Mouse (Mus musculus) cerebellum, adult 8-10 months (tissue): ENCODE data around the gene Clec2l.

Experiments used
- DNase-seq: peaks from one replicate; pipeline ENCODE4 v3.0.0; 2022

Clec2l gene

GRCm38 (mm10) chr6:38671270-38671669 lies 8.4 kb downstream of the Clec2l start:
- DNase-seq = no peak

GRCm38 (mm10) chr6:38672011-38672410 lies 9.1 kb downstream of the Clec2l start:
- DNase-seq = no peak

- no peak for DNase-seq
These were observed 13.3 kb downstream of the Clec2l start for GRCm38 (mm10) chr6:38676217-38676616.

- no peak for DNase-seq
These were observed 13.9 kb downstream of the Clec2l start for GRCm38 (mm10) chr6:38676723-38677122.

- DNase-seq = no peak
These were observed 14.8 kb downstream of the Clec2l start for GRCm38 (mm10) chr6:38677629-38678028.

GRCm38 (mm10) chr6:38682532-38682931 lies 19.7 kb downstream of the Clec2l start:
- no peak for DNase-seq

GRCm38 (mm10) chr6:38687216-38687615 lies 24.3 kb downstream of the Clec2l start:
- peak; percentile 50 for DNase-seq

- DNase-seq = no peak
These were observed 26.0 kb downstream of the Clec2l start for GRCm38 (mm10) chr6:38688841-38689240.

- DNase-seq = no peak
These were observed 27.7 kb downstream of the Clec2l start for GRCm38 (mm10) chr6:38690615-38691014.

- no peak for DNase-seq
These were observed 28.2 kb downstream of the Clec2l start for GRCm38 (mm10) chr6:38691052-38691451.

GRCm38 (mm10) chr6:38692556-38692955 lies 29.7 kb downstream of the Clec2l start:
- no peak for DNase-seq

GRCm38 (mm10) chr6:38695380-38696054 lies 32.6 kb downstream of the Clec2l start:
- DNase-seq = peak; percentile 81

- no peak for DNase-seq
These were observed 33.7 kb downstream of the Clec2l start for GRCm38 (mm10) chr6:38696570-38696969.

GRCm38 (mm10) chr6:38698233-38698889 lies 35.5 kb downstream of the Clec2l start:
- no peak for DNase-seq

GRCm38 (mm10) chr6:38701421-38701820 lies 38.6 kb downstream of the Clec2l start:
- DNase-seq = no peak

GRCm38 (mm10) chr6:38702810-38703399 lies 40.0 kb downstream of the Clec2l start:
- DNase-seq = no peak

- DNase-seq = no peak
These were observed 40.7 kb downstream of the Clec2l start for GRCm38 (mm10) chr6:38703526-38703925.

- no peak for DNase-seq
These were observed 41.6 kb downstream of the Clec2l start for GRCm38 (mm10) chr6:38704264-38704984.

GRCm38 (mm10) chr6:38710449-38710848 lies 47.6 kb downstream of the Clec2l start:
- DNase-seq = no peak

- no peak for DNase-seq
These were observed 51.4 kb downstream of the Clec2l start for GRCm38 (mm10) chr6:38713957-38714898.

GRCm38 (mm10) chr6:38715881-38716280 lies 53.0 kb downstream of the Clec2l start:
- DNase-seq = no peak

- DNase-seq = no peak
These were observed 55.8 kb downstream of the Clec2l start for GRCm38 (mm10) chr6:38718625-38719024.
